Mouse (Mus musculus) adrenal gland, postnatal 14 days (tissue): ENCODE measurements at regions not wholly inside any gene's neighbourhood (a gene's known extent, or its start where the extent isn't known, plus 50 kb on each side); places are given as distances from the start of the nearest gene placed in this dataset.

ENCODE experiments used
- DNase-seq: peaks from one replicate; pipeline ENCODE4 v3.0.0; 2021; ENCODE audit warnings: mixed read lengths

DNA sequence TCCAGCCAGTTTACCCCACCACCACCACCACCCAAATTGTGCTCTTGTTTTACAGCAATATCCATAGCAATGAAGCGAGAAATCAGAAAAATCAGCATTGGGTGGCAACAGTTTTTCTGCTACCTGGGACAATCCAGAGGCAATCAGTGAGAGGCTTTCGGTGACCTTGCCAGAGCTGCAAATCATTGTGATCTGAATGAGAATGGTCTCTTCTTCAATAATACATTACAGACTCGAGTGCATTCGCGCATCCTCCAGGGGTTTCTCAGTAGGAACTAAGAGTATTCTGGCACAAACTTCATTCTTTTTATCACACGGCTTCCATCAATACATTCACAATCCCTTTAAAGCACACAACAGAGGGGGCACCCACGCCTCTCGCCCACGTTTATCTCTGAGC is 91.2 kb downstream of the Srek1 start:
- no peak for DNase-seq

- no peak for DNase-seq
Measured at GRCm38 (mm10) chr13:103680740-103681139, 93.7 kb downstream of the Srek1 start.

- DNase-seq: no peak
Measured at GRCm38 (mm10) chr13:103680052-103680451, 94.4 kb downstream of the Srek1 start.

DNA sequence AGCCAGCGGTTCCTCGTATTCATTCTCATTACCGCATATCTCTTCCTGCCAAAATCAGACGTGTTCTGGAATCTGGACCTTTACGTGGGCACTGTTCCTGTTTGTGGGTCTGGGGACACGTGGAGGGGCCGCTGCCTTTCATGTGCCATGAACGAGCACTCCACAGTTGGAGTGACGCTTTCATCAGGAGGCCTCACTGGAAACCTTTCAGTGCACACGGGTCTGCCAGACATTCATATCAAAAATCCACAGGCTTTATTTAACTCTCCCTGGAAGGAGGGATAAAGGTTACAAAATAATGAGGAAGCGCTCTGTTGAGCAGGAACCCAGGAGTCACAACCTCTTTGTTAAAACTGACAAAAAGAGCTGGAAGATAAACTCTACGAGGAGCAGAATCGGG is 97.6 kb downstream of the Srek1 start:
- DNase-seq: no peak

DNA sequence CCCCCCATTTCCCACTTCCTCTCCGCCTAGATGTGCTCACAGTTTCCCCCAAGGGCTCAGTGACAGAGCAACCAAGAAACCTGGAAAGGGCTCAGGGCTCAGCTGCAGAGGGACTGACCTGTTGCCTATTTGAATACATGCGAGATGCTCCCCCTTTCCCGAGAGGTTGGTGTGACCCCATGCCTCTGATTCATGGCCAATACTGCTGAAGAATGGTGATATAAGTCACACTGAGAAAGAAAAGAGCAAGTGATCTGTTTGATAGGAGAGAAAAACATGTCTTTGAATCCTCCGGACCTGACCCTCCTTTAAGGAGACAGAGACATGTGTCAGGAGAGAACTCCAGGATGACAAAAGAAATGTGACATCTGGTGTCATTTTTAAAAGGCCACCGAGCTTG is 98.2 kb downstream of the Srek1 start:
- no peak for DNase-seq

- DNase-seq: no peak
Measured at GRCm38 (mm10) chr13:103670611-103671010, 103.8 kb downstream of the Srek1 start.

- no peak for DNase-seq
Measured at GRCm38 (mm10) chr13:103669856-103670255, 104.6 kb downstream of the Srek1 start.

DNA sequence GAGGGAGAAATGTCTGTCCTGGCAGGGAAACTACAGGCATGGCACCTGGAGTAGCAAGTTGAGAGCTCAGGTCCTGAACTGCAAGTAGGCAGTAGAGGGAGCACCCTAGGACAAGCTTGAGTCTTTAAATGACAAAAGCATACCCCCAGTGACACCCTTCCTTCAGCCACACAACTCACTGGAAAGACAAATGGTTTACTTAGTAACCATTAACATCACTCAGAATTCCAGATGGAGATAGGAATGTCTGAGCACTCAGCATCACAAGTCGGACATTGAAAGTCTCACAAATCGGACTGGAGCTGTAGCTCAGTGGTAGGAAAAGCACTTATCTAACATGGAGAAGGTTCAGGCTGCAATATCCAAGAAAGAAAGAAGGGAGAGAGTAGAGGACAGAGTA is 106.7 kb downstream of the Srek1 start:
- DNase-seq: no peak

DNA sequence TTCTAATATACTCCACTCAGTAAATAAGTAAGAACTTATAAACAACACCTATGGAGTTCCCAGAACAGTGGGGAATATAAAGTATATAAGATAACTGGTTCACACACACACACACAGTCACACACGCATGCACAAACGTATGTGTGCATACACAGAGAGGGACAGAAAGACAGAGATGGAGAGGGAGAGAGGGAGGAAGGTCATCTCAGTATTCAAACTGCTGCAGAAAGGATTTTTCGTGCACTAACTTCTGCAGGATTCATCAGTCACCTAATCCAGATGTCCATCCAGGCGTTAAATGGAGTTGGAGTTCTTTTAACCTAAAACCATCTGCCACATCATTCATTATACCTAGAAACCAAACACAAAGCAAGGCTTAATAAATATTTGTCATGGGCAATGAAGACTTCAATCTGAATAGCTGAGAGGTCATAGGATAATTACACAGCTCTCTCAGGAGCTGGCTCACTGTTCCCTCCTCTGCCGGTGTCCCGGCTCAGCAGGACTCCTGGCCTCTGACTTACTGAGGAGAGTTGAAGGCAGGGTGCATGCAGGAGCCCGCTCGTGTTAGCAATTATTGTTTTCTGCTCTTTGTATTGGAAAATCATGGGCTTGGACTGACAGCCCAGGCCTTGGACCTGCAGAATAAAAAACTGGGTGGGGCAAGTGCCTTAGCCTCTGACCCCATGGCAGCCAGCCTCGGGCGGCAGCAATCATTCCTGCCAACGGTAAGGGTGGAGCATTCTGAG is 114.0 kb downstream of the Srek1 start:
- peak; percentile 8 for DNase-seq

GRCm38 (mm10) chr13:103655966-103656365 is 118.4 kb downstream of the Srek1 start:
- no peak for DNase-seq

GRCm38 (mm10) chr13:103653216-103653615 is 121.2 kb downstream of the Srek1 start:
- DNase-seq: no peak

GRCm38 (mm10) chr13:103649383-103649782 is 125.0 kb downstream of the Srek1 start:
- no peak for DNase-seq

DNA sequence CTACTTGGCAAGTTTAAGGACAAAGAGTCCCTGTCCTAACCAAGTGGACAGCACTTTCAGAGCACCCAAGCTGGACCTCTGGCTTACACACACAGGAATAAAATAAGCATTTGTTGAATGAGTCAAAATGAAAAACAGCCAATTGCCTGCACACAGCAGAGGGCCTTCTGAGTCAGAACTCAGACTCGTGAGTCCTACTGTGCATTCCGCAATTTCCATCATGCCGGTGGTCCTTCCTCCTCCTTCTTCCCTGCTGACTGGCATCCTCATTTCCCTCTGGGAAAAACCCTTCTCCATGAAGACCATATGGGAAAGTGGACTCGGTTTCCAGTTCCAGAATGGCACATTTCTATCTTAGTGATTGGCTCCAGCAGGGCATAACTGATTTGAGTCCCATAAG is 126.4 kb downstream of the Srek1 start:
- no peak for DNase-seq

DNA sequence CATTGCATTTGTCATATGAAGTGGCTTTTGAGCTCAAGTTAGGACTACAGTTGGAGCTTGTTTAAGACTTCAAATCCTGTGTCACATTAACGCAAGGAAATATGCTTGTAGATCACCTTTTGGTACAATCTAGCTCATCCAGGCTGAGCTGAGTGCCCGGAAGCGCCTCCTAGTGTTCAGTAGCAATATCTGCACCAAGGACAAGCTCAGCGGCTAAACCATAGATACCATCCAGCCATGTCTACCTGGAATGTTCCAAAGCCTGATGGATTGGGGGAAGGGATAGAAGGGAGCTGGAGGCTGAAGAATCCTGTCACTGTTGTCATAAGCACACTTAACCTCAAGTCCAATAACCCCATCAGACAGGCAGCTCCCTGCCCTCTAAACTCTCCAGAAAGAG is 128.4 kb downstream of the Srek1 start:
- DNase-seq: peak; percentile 49

- DNase-seq: peak; percentile 75
Measured at GRCm38 (mm10) chr13:103643993-103644722, 130.2 kb downstream of the Srek1 start.

DNA sequence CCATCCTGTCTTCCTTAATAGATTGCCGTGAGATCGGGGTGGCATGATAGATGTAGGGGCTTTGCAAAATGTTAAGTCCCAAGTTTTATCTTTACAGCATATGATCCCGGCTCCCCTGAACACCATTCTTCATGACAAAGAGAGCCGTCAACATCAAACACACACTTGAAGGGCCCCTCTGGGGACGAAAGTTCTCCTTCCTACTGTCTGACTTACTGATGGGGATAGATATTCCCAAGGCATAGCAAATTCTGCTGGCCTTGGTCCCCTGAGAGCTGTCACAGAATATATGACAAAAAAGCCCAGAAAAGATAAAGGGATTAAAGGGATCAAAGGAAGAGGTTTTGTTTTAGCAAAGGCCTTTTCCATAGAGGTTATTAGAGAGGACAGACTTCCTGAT is 130.9 kb downstream of the Srek1 start:
- DNase-seq: no peak

DNA sequence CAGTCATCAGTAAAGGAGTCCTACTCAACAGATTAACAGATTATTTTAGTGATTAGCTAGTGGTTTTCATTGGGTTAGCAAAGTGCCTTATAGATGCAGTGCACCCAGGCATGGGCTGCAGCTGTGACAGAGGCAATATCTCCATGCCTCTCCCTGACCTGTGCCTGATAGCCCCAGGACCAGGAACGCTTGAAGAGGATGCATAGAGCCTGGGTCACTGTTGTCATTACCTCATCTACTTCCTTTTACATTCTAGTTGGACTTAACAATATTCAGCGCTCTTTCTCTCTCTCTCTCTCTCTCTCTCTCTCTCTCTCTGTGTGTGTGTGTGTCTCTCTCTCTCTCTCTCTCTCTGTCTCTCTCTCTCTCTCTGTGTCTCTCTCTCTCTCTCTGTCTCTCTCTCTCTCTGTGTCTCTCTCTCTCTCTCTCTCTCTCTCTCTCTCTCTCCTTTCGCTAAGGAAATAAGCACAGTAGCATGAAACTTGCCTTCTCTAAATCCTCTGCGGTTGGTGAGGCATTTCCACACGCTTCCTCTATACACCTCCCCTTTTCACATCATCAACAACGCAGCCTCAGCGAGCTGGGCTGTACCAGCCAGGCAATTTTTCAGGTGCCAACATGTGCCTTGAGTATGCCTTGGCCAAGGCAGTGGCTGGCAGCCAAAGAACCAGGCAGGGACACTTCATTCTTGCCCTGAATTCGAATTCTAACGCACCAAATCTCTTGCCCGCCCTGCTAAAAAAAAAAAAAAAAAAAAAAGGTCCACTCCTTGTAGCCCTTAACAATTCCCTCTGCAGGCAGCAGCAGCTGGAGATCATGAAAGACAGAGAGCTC is 131.6 kb downstream of the Srek1 start:
- peak; percentile 51 for DNase-seq

DNA sequence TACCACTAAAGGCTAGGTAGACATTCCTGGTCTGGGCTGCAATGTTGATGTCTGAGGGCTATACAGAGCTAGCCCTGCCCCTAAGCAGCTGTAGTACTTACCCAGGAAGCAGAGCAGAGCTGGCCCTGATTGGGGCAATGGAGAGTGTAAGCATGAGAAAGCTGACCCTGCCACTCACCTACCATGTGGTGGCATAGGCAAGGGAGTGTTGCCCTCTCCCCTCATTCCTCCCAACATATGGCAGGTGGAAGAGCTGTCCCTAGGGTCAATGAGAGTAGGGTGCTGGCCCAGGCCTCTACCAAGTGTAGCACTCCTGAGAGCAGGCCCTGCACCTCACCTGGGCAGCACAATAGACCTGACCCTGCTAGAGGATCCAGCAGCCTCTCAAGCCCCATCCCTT is 136.4 kb downstream of the Srek1 start:
- no peak for DNase-seq

DNA sequence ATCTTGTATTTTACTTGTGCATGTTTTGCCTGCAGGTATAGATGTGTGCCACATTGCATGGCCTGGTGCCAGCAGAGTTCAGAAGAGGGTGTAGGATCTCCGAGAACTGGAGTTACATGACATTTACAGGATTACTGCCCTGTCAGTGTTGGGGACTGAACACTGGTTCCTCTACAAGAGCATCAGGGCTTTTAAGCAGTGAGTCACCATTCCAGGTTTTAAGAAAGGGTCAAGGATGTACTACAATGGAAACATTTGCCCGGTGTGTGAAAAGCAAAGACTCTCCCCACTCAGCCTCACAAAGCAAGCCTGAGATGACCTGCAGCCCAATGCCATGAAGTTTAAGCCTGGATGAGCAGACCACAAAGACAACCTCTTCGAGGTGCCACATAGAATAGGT is 137.0 kb downstream of the Srek1 start:
- no peak for DNase-seq

- DNase-seq: no peak
Measured at GRCm38 (mm10) chr13:103636595-103636994, 137.8 kb downstream of the Srek1 start.

DNA sequence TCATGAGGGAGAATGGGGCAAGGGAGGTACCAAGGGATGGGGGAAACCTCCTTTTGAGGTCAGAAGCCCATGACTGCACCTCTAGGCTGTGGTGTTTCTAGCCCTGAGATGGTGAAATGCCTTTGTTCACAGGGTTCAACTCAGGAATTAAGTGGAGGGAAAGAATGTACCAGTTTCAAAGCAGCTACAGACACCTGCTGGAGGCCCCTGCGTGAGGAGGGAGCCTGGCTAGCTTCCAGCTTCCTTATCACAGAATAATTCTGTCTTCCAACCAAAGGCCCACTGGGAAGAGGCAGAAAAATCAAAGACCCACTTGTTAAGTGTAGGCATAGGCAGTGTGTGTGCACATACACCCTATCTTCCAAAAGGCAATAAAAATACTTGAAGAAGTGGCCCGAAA is 150.6 kb downstream of the Srek1 start:
- DNase-seq: no peak

GRCm38 (mm10) chr13:103623319-103623718 is 151.1 kb downstream of the Srek1 start:
- DNase-seq: no peak

DNA sequence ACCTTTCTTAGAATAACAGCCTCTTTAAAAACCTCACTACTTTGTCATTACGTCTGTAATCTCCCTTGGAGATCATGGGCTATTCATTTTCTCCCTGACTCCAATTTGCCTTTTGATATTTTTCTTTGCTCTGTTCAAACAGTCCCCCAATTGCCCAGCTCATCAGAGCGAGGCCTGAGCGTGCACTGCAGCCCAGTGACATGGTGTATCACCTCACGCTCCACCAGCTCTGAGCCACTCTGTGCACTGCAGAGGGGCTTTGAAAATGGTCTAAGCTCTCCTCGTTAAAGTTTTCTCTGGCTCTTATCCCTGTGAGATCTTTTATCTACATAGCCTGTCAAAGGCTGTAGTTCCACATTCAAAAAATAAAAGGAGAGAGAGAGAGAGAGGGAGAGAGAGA is 152.1 kb downstream of the Srek1 start:
- DNase-seq: no peak
